Mouse (Mus musculus) midbrain, embryonic 14.5 days (tissue): ENCODE data around the gene Rhbdf2. TPM values are rescaled to one million over a fixed set of nuclear protein-coding genes. Genes with fewer than 3 reads are reported as not detected.
A peak's percentile ranks its signal among the peaks of the same experiment; 100 is the strongest.

Source experiments
- ATAC-seq: fragments of 200-750 bp; cut with Nextera tagmentation; 2 replicates; pipeline ENCODE4 v1.8.0; 2017; ENCODE audit warnings: moderate number of reproducible peaks, moderate library complexity; ENCODE audit not compliant: low FRiP score, low TSS enrichment
- DNase-seq: peaks from one replicate; pipeline ENCODE4 v3.0.0-alpha.2; 2015
- H3K27ac ChIP-seq: fragments of 300-500 bp; sonication (generic); replicated peaks from 2 replicates; pipeline ENCODE4 v1.5.1; 2014; ENCODE audit warnings: mild to moderate bottlenecking, low read depth, low read length, moderate library complexity
- H3K27me3 ChIP-seq: fragments of 300-500 bp; sonication (generic); 2 replicates; pipeline ENCODE4 v1.6.1; 2014; ENCODE audit warnings: low read length, control low read depth, mixed read lengths; ENCODE audit not compliant: control insufficient read depth, insufficient read depth
- H3K36me3 ChIP-seq: fragments of 300-500 bp; sonication (generic); 2 replicates; pipeline ENCODE4 v1.6.1; 2014; ENCODE audit warnings: low read length, control low read depth; ENCODE audit not compliant: control insufficient read depth, insufficient read depth
- H3K4me1 ChIP-seq: fragments of 300-500 bp; sonication (generic); 2 replicates; pipeline ENCODE4 v1.6.1; 2014; ENCODE audit warnings: mild to moderate bottlenecking, antibody characterized with exemption, low read length, control low read depth; ENCODE audit not compliant: control insufficient read depth, insufficient read depth
- H3K4me2 ChIP-seq: fragments of 300-500 bp; sonication (generic); 2 replicates; pipeline ENCODE4 v1.6.1; 2014; ENCODE audit warnings: mild to moderate bottlenecking, low read length, moderate library complexity
- H3K4me3 ChIP-seq: fragments of 300-500 bp; sonication (generic); replicated peaks from 2 replicates; pipeline ENCODE4 v1.5.1; 2014; ENCODE audit warnings: low read depth, low read length
- H3K9ac ChIP-seq: fragments of 300-500 bp; sonication (generic); replicated peaks from 2 replicates; pipeline ENCODE4 v1.6.1; 2014; ENCODE audit warnings: mild to moderate bottlenecking, low read length, moderate library complexity
- H3K9me3 ChIP-seq: fragments of 300-500 bp; sonication (generic); 2 replicates; pipeline ENCODE4 v1.6.1; 2016; ENCODE audit warnings: low read length, control low read depth, mixed read lengths; ENCODE audit not compliant: control insufficient read depth
- WGBS: fragments of 180-500 bp; shearing (Covaris S2); extraction: QIAGEN DNeasy Blood & Tissue Kit; methylation state at CpG from one replicate; pipeline ENCODE4 v1.1.7; 2014; 5-methylcytosine and 5-hydroxymethylcytosine counted together
- polyA plus RNA-seq: library from polyadenylated mRNA; unstranded; fragments of >200 nt; fragmentation: Nextera tagmentation; extraction: Ambion mirVana; gene quantifications from 2 replicates; pipeline ENCODE4 v1.2.1, GENCODE M21; 2014

Gene Rhbdf2
- polyA plus RNA-seq, 1 experiment from 2014 or later = 0.63 TPM

DNA sequence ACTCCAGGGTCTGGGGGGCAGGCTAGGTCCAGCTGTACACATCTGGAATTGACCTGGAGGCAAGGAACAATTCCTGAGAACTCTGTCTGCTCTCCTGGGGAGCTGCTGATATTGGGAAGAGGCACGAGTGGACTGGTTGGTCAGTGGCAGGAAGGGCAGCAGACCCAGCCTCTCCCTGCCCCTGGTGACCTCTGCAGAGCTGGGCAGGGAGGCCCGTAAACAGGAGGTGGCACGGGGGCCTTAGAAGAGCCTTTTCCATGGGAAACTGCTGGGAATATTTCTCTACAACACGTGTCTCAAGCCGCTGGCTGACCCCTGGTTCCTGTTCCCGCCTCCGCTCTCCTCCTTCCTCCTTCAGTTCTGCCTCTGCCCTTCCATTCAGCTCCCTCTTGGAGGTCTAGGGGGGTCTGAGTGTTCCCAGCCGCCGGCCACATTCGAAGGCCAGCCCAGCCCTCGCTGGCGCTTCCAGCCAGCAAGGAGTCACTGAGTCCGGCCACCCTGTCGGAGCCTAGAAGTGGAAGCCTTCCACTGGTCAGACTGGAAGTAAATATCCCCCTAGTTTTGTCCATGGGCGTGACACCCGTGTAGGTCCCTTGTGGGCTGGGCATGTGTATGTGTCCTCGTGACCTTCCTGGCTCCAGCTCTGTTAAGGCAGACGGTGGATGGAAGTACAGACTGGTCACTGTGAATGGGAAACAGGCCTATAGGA is 21.5 kb upstream of the Rhbdf2 start:
- Histone ChIP-seq H3K4me1 (peaks cover 17% of the 10 kb centered on the region), H3K27ac (no peak overlapping the region), H3K4me3 (no peak overlapping the region), H3K9me3 (no peaks in the 10 kb centered on the region), H3K4me2 (no peak overlapping the region), H3K36me3 (0 out of 2 replicates have a peak, but pooled peaks cover 5% of the 10 kb centered on the region), H3K27me3 (peaks cover 8% of the 10 kb centered on the region; the same call in 1 of the 2 replicates), H3K9ac (no peak overlapping the region)
- DNase-seq (no peak), ATAC-seq (no peak)
- 65% methylated on average over 18 of the region's 18 CpGs for WGBS

DNA sequence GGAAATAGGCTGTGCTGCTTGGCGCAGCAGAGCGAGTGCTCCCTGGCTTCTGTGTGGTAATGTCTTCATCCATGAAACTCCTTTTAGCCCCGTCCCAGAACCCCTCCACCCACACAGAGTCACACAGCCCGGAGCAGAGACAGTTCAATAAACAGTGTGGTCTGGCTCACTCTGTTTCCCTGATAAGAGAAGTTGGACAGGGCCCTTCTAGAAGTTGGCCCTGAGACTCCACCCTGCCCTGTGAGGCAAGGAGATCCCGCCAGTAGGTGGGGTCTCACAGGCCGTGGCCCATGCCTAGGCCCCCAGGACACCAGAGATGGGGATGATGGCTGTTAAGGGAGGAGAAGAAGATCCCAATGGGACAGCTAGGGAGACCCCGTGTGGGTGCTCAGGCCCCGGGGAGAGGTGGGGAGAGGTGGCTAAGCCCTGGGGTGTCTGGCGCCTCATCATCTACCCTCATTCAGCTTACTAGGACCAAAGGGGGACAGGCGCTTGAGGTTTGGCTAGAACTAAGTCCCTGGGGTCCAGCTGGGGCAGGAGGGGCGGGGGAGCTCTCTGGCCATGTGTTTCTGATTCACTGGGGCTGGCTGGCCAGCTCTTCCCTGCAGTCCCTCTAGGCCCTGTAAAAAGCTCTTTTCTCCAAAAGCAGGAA is 20.6 kb upstream of the Rhbdf2 start:
- no peaks in the 10 kb centered on the region for H3K9me3 ChIP-seq
- ATAC-seq = no peak

GRCm38 (mm10) chr11:116646771-116647170 is 20.0 kb upstream of the Rhbdf2 start:
- Histone ChIP-seq H3K4me3 (no peak overlapping the region), H3K4me1 (peaks cover 11% of the 10 kb centered on the region), H3K4me2 (no peak overlapping the region), H3K9me3 (no peaks in the 10 kb centered on the region), H3K9ac (no peak overlapping the region), H3K36me3 (0 out of 2 replicates have a peak, but pooled peaks cover 5% of the 10 kb centered on the region), H3K27me3 (no peaks in the 10 kb centered on the region), H3K27ac (no peak overlapping the region)
- ATAC-seq (no peak), DNase-seq (no peak)
- WGBS = 85% methylated on average over 7 of the region's 7 CpGs

More for the DNA sequence above, 20.6 kb upstream of the Rhbdf2 start:
- Histone ChIP-seq H3K27ac (no peak overlapping the region), H3K4me1 (peaks cover 11% of the 10 kb centered on the region), H3K4me2 (no peak overlapping the region), H3K27me3 (peaks cover 3% of the 10 kb centered on the region; the same call in 1 of the 2 replicates), H3K36me3 (0 out of 2 replicates have a peak, but pooled peaks cover 5% of the 10 kb centered on the region), H3K4me3 (no peak overlapping the region), H3K9ac (no peak overlapping the region)
- 65% methylated on average over 11 of the region's 11 CpGs for WGBS
- no peak for DNase-seq

DNA sequence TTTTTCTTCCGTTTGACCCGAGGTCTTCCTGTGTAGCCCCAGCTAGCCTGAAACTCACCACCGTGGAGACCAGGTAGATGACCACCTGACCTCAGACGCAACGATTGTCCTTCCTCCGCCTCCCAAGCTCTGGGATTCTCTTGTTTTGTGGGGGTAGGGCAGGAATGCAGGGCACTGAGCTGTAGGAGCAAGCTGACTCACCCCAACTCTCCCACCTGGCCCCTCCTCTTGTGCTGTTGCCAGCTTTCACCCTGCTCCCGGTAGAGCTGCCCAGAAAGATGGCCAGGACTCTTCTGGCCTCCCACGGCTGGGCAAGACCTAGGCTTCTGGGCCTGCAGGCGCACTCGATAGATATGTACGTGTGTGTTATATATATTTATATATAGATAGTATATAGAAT is 19.3 kb upstream of the Rhbdf2 start:
- Histone ChIP-seq H3K9ac (no peak overlapping the region), H3K36me3 (0 out of 2 replicates have a peak, but pooled peaks cover 5% of the 10 kb centered on the region), H3K9me3 (no peaks in the 10 kb centered on the region), H3K27ac (no peak overlapping the region), H3K4me1 (peaks cover 11% of the 10 kb centered on the region), H3K27me3 (no peaks in the 10 kb centered on the region), H3K4me3 (no peak overlapping the region), H3K4me2 (no peak overlapping the region)
- ATAC-seq = no peak
- DNase-seq = no peak
- 81% methylated on average over 11 of the region's 11 CpGs for WGBS

GRCm38 (mm10) chr11:116645446-116646110 is 18.8 kb upstream of the Rhbdf2 start:
- no peak overlapping the region for H3K4me3 ChIP-seq
- ATAC-seq = no peak

GRCm38 (mm10) chr11:116644225-116645112 is 17.6 kb upstream of the Rhbdf2 start:
- Histone ChIP-seq H3K9me3 (no peaks in the 10 kb centered on the region), H3K27me3 (no peaks in the 10 kb centered on the region), H3K36me3 (0 out of 2 replicates have a peak, but pooled peaks cover 2% of the 10 kb centered on the region), H3K4me3 (no peak overlapping the region), H3K27ac (no peak overlapping the region; the same call in 1 of the 2 replicates), H3K4me2 (peak overlapping the region; percentile 53), H3K9ac (0 out of 2 replicates have a peak overlapping the region, but pooled peaks have one; percentile 44), H3K4me1 (peaks cover 11% of the 10 kb centered on the region)
- 44% methylated on average over 21 of the region's 21 CpGs for WGBS
- DNase-seq = peak; percentile 55
- ATAC-seq = no peak

More at GRCm38 (mm10) chr11:116645446-116646110, 18.8 kb upstream of the Rhbdf2 start:
- no peak for DNase-seq
- Histone ChIP-seq H3K4me2 (no peak overlapping the region), H3K9ac (no peak overlapping the region), H3K36me3 (0 out of 2 replicates have a peak, but pooled peaks cover 5% of the 10 kb centered on the region), H3K9me3 (no peaks in the 10 kb centered on the region), H3K4me1 (peaks cover 11% of the 10 kb centered on the region), H3K27ac (no peak overlapping the region), H3K27me3 (no peaks in the 10 kb centered on the region)
- 68% methylated on average over 8 of the region's 8 CpGs for WGBS

DNA sequence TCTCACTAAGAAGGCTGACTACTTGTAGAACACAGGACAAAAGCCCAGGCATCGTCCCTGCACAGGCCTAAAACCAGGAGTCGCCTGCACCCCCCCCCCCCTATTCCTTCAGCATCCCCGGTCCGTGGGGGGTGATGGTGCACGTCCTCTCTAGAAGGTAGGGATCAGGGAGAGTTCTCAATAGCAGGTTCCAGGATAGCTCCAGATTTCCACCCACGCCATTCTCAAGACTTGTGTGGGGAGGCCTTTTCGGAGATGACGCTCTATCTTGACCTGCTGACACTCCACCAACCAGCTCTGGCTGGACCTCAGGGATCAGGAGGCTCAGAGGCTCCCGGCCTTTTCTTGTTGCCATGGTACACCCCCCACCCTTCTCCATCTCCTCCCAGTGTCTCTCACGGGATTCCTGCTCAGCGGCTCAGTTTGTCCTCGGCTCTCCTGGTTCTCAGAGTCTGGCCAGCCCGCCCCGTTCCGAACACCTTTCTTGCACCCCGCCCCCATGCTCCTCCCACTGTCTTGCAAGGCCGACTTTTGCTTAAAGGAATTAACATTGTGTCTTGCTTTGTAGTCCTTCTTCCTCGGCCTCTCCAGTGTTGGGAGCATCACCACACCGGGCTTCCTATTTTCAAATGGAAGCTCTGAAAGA is 16.9 kb upstream of the Rhbdf2 start:
- ATAC-seq (peak; percentile 40; the same call in 1 of the 2 replicates), DNase-seq (no peak)
- Histone ChIP-seq H3K4me1 (peaks cover 11% of the 10 kb centered on the region), H3K9me3 (no peaks in the 10 kb centered on the region), H3K27ac (peak overlapping the region; percentile 68), H3K9ac (peak overlapping the region; percentile 44; the same call in 1 of the 2 replicates), H3K27me3 (no peaks in the 10 kb centered on the region), H3K4me3 (no peak overlapping the region), H3K4me2 (peak overlapping the region; percentile 53), H3K36me3 (no peaks in the 10 kb centered on the region)
- WGBS = 2% methylated on average over 19 of the region's 19 CpGs
